Mouse (Mus musculus): ENCODE results near the gene Gm11007. TPM values are rescaled to one million over a fixed set of nuclear protein-coding genes. Genes with fewer than 3 reads are reported as not detected.
"Not testable (repeated sequence)": the region's sequence is repeated elsewhere in the genome, so short reads cannot be mapped to it uniquely, and the experiment has no call there.

Gene Gm11007
- total RNA-seq (2014; rRNA removed), result not detected in 2 replicates
- not detected in 2 replicates for polyA plus RNA-seq (2012; rRNA removed)

DNA sequence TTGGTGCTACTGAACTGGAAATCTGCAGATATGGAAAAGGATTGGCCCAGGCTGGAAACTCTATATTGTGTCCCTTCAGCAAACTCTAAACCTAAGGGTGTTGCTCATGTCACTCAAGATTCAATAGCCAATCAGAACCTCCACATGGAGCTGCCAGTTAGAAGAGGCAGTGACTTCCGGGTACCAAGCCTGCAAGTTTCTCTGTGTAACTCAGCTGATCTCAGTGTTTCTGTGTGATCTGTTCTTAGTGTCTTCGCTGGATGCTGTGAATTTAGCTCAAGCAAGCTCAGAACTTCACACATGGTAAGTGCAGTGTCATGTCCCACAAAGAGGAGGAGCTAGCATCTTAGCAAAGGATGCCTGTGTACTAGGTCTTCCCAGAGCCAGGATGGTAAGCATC is at the start of gene Gm11007:
Gm11007 (plus strand) TSS at position 301 of the 400 bp plus-strand sequence.
- H3K36me3 ChIP-seq (ENCODE audit: control insufficient read depth, insufficient read depth, low read length); H3K4me3 ChIP-seq (ENCODE audit: insufficient read depth, low read depth, low read length); H3K9ac ChIP-seq (ENCODE audit: low read depth, low read length); H3K4me1 ChIP-seq (ENCODE audit: control insufficient read depth, insufficient read depth, low read length); DNase-seq (ENCODE audit: extremely low read depth, low read depth, low spot score); H3K27ac ChIP-seq (replicated peaks; ENCODE audit: insufficient read depth, low read depth, low read length); H3K27me3 ChIP-seq (ENCODE audit: control insufficient read depth, insufficient read depth, low read length); H3K79me2 ChIP-seq (ENCODE audit: control insufficient read depth, insufficient read depth, low read length): not testable (repeated sequence)
- WGBS, result no CpG with 5 or more reads among the region's 2 CpGs

Other genes starting within 250 kb of the Gm11007 start
- 7.0 and 9.8 TPM in 2 replicates for gene Gm4724, start 208.2 kb upstream of the Gm11007 start, total RNA-seq (2014; rRNA removed)
- 2.8 and 3.3 TPM in 2 replicates for gene Gm4724, start 208.2 kb upstream of the Gm11007 start, polyA plus RNA-seq (2012; rRNA removed)
- gene Zfp965, start 174.0 kb upstream of the Gm11007 start, total RNA-seq (2014; rRNA removed), result 3.8 and 4.8 TPM in 2 replicates
- 0.38 and 0.49 TPM in 2 replicates for gene Zfp965, start 174.0 kb upstream of the Gm11007 start, polyA plus RNA-seq (2012; rRNA removed)
- not detected in 2 replicates for gene Zfp969, start 59.7 kb downstream of the Gm11007 start, total RNA-seq (2014; rRNA removed)
- gene Zfp969, start 59.7 kb downstream of the Gm11007 start, polyA plus RNA-seq (2012; rRNA removed), result 1.6 and 1.8 TPM in 2 replicates
- gene Gm2007, start 97.6 kb downstream of the Gm11007 start, total RNA-seq (2014; rRNA removed), result not detected in 2 replicates
- gene Gm2007, start 97.6 kb downstream of the Gm11007 start, polyA plus RNA-seq (2012; rRNA removed), result not detected in 2 replicates
- 2.0 and 4.8 TPM in 2 replicates for gene Gm14288, start 157.1 kb downstream of the Gm11007 start, total RNA-seq (2014; rRNA removed)
- 0.46 and 1.9 TPM in 2 replicates for gene Gm14288, start 157.1 kb downstream of the Gm11007 start, polyA plus RNA-seq (2012; rRNA removed)
- 2.7 and 7.0 TPM in 2 replicates for gene Gm6710, start 225.2 kb downstream of the Gm11007 start, total RNA-seq (2014; rRNA removed)
- gene Gm6710, start 225.2 kb downstream of the Gm11007 start, polyA plus RNA-seq (2012; rRNA removed), result 0.11 and 1.0 TPM in 2 replicates